ENCODE assay signal across 8 mouse cellular contexts in genomic region chr5:5573749-5574317, GRCm38 (mm10). TPM values are rescaled to one million over a fixed set of nuclear protein-coding genes. Genes with fewer than 3 reads are reported as not detected.
DNase-seq lines count a peak whose midpoint lies in the region; ATAC-seq and TF ChIP-seq lines count a peak whose summit lies in the region.

Gene Gm8773, plus strand, starts transcription at chr5:5573799.

- TF ChIP-seq POLR2A in small intestine, adult 2 months (IDR thresholded peaks at IDR 0.05; ENCODE audit: low read depth, low read length) = no peak

- no peak within 1 kb of the TSS for H3K27ac ChIP-seq in layer of hippocampus, adult 2 months
- no peak within 1 kb of the TSS for H3K27ac ChIP-seq in embryonic facial prominence, embryonic 15.5 days (replicated peaks)
- H3K27ac ChIP-seq in hindbrain, embryonic 15.5 days (replicated peaks) = peak within 1 kb of the TSS; percentile 2; the same call in 1 of the 2 replicates
- H3K27ac ChIP-seq in small intestine, adult 2 months (ENCODE audit: insufficient read depth, low read depth, low read length) = no peak within 1 kb of the TSS

- peak within 1 kb of the TSS; percentile 83 for H3K4me2 ChIP-seq in embryonic facial prominence, embryonic 15.5 days (replicated peaks)
- peak within 1 kb of the TSS; percentile 66 for H3K4me2 ChIP-seq in hindbrain, embryonic 15.5 days

- peak within 1 kb of the TSS; percentile 50 for H3K4me3 ChIP-seq in layer of hippocampus, adult 2 months
- peak within 1 kb of the TSS; percentile 54 for H3K4me3 ChIP-seq in embryonic facial prominence, embryonic 15.5 days (replicated peaks)
- H3K4me3 ChIP-seq in hindbrain, embryonic 15.5 days = peak within 1 kb of the TSS; percentile 47
- peak within 1 kb of the TSS; percentile 53 for H3K4me3 ChIP-seq in small intestine, adult 2 months (ENCODE audit: low read depth, low read length)

- 0 out of 2 replicates have a peak, but pooled peaks cover 3% of the 10 kb centered on the region for H3K4me1 ChIP-seq in embryonic facial prominence, embryonic 15.5 days
- peaks cover 9% of the 10 kb centered on the region for H3K4me1 ChIP-seq in hindbrain, embryonic 15.5 days (replicated peaks)
- no peaks in the 10 kb centered on the region for H3K4me1 ChIP-seq in small intestine, adult 2 months (ENCODE audit: control insufficient read depth, insufficient read depth, insufficient read length, low read length)

- 0 out of 2 replicates have a peak, but pooled peaks cover 5% of the 10 kb centered on the region for H3K27me3 ChIP-seq in embryonic facial prominence, embryonic 15.5 days
- 0 out of 2 replicates have a peak, but pooled peaks cover 2% of the 10 kb centered on the region for H3K27me3 ChIP-seq in hindbrain, embryonic 15.5 days
- H3K27me3 ChIP-seq in small intestine, adult 2 months (ENCODE audit: control insufficient read depth, insufficient read depth, low read length) = no peaks in the 10 kb centered on the region

- WGBS in embryonic facial prominence, embryonic 15.5 days = under 1% methylated on average over 24 of the region's 24 CpGs
- under 1% methylated on average over 24 of the region's 24 CpGs for WGBS in hindbrain, embryonic 15.5 days
- WGBS in small intestine, adult 2 months = 2% methylated on average over 24 of the region's 24 CpGs

- H3K9me3 ChIP-seq in embryonic facial prominence, embryonic 15.5 days (replicated peaks) = no peaks in the 10 kb centered on the region
- no peaks in the 10 kb centered on the region for H3K9me3 ChIP-seq in hindbrain, embryonic 15.5 days

- ATAC-seq in embryonic facial prominence, embryonic 15.5 days (ENCODE audit: insufficient number of reproducible peaks, low FRiP score, low TSS enrichment, low read depth) = no peak; the same call in 1 of the 2 replicates
- peak; percentile 90 for ATAC-seq in hindbrain, embryonic 15.5 days (ENCODE audit: low FRiP score, low read depth)
- ATAC-seq in megakaryocyte, adult 5-6 weeks (ENCODE audit: poor library complexity, severe bottlenecking) = peak; percentile 66
- ATAC-seq in activated CD4-positive, CD25-positive, alpha-beta regulatory T cell, adult 4 months = no peak

- TF ChIP-seq CTCF in layer of hippocampus, adult 2 months (conservative IDR thresholded peaks at IDR 0.05) = no peak
- no peak for TF ChIP-seq CTCF in small intestine, adult 2 months (IDR thresholded peaks at IDR 0.05; ENCODE audit: extremely low read depth, insufficient read length, insufficient replicate concordance, low read depth, low read length)

- no peaks in the 10 kb centered on the region for H3K36me3 ChIP-seq in embryonic facial prominence, embryonic 15.5 days
- H3K36me3 ChIP-seq in hindbrain, embryonic 15.5 days = no peaks in the 10 kb centered on the region
- no peaks in the 10 kb centered on the region for H3K36me3 ChIP-seq in small intestine, adult 2 months (ENCODE audit: control insufficient read depth, insufficient read depth, low read length)

- no peak for DNase-seq in layer of hippocampus, adult 2 months (ENCODE audit: low spot score in 2 of 2)
- DNase-seq in layer of hippocampus, adult 11-12 months (ENCODE audit: low spot score) = no peak
- DNase-seq in R1 (ENCODE audit: low read depth, low spot score) = peak; percentile 77

- peak within 1 kb of the TSS; percentile 23; the same call in 1 of the 2 replicates for H3K9ac ChIP-seq in embryonic facial prominence, embryonic 15.5 days
- H3K9ac ChIP-seq in hindbrain, embryonic 15.5 days = peak within 1 kb of the TSS; percentile 44

RNA-seq across cellular contexts. Expression of gene Gm8773, which starts in this region (rescaled TPM):
- not detected for total RNA-seq in layer of hippocampus, adult 2 months (2021)
- 1.5 and 2.3 TPM in 2 replicates for polyA plus RNA-seq in embryonic facial prominence, embryonic 15.5 days (2015; fragmentation: Nextera tagmentation; extraction: Ambion mirVana)
- 15.2 and 15.6 TPM in 2 replicates for polyA plus RNA-seq in hindbrain, embryonic 15.5 days (2015; fragmentation: Nextera tagmentation; extraction: Ambion mirVana)
- total RNA-seq in megakaryocyte, adult 5-6 weeks (2015) = not detected in 2 replicates
- total RNA-seq in megakaryocyte, adult 5-6 weeks (2017) = not detected in 2 replicates
- polyA plus RNA-seq in small intestine, adult 2 months (2012; rRNA removed) = 0.08 TPM in 1 of 2 replicates, not detected in the other
- not detected for polyA plus RNA-seq in activated CD4-positive, CD25-positive, alpha-beta regulatory T cell, adult 4 months (2017; shearing (Covaris generic))

Comparison
In these comparisons a context has a peak if more than half of its experiments do, and no peak if none do; other contexts are left out.
1. Peak in ATAC-seq in megakaryocyte, adult 5-6 weeks; RNA of the gene not detected or under 1 TPM.